Mouse (Mus musculus) thymus, adult 2 months (tissue): ENCODE data around the gene Cers5. TPM values are rescaled to one million over a fixed set of nuclear protein-coding genes. Genes with fewer than 3 reads are reported as not detected.
"Not testable (repeated sequence)": the region's sequence is repeated elsewhere in the genome, so short reads cannot be mapped to it uniquely, and the experiment has no call there.

ENCODE experiments used
- DNase-seq: peaks from one replicate; pipeline ENCODE4 v3.0.0; 2021
- H3K27ac ChIP-seq: fragments of 200-500 bp; 2 replicates; pipeline ENCODE4 v1.5.1; 2012; ENCODE audit warnings: low read length, control low read depth; ENCODE audit not compliant: control insufficient read depth, insufficient read depth
- H3K27me3 ChIP-seq: fragments of 200-500 bp; 2 replicates; pipeline ENCODE4 v1.6.1; 2012; ENCODE audit warnings: mild to moderate bottlenecking, low read length, moderate library complexity, mixed read lengths; ENCODE audit not compliant: control insufficient read depth, insufficient read depth
- H3K36me3 ChIP-seq: fragments of 200-500 bp; 2 replicates; pipeline ENCODE4 v1.6.1; 2012; ENCODE audit warnings: mild to moderate bottlenecking, low read length, moderate library complexity; ENCODE audit not compliant: control insufficient read depth, insufficient read depth
- H3K4me1 ChIP-seq: fragments of 200-500 bp; replicated peaks from 2 replicates; pipeline ENCODE4 v1.6.1; 2012; ENCODE audit warnings: low read length; ENCODE audit not compliant: control insufficient read depth, insufficient read depth
- H3K4me3 ChIP-seq: fragments of 200-500 bp; 2 replicates; pipeline ENCODE4 v1.5.1; 2012; ENCODE audit warnings: mild to moderate bottlenecking, low read length, control low read depth, moderate library complexity; ENCODE audit not compliant: control insufficient read depth, insufficient read depth
- CTCF ChIP-seq: fragments of 200-500 bp; IDR thresholded peaks from 2 replicates; pipeline ENCODE4 v1.5.1; 2012; ENCODE audit warnings: mild to moderate bottlenecking, control low read depth, low read length, moderate library complexity, borderline replicate concordance; ENCODE audit not compliant: control insufficient read depth, poor library complexity, insufficient read depth; ENCODE audit errors: extremely low read depth
- POLR2A ChIP-seq: fragments of 200-500 bp; IDR thresholded peaks from 2 replicates; pipeline ENCODE4 v1.6.1; 2012; ENCODE audit warnings: mild to moderate bottlenecking, low read length, control low read depth, moderate library complexity; ENCODE audit not compliant: control insufficient read depth, poor library complexity, insufficient read depth; ENCODE audit errors: extremely low read depth
- WGBS: fragments of 180-500 bp; shearing (Covaris S2); methylation state at CpG from one replicate; pipeline ENCODE4 v1.1.7; 2018; 5-methylcytosine and 5-hydroxymethylcytosine counted together
- polyA plus RNA-seq: library from polyadenylated mRNA; depleted of rRNA; stranded (reverse); fragments of >200 nt; gene quantifications from 2 replicates; pipeline ENCODE4 v1.2.3, GENCODE M21; 2012; rRNA removed

The Cers5 gene
- 48.1 and 59.8 TPM in 2 replicates for polyA plus RNA-seq

DNA sequence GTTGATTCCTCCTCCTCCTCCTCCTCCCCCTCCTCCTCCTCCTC lies at the start of gene Cers5:
Gene Cers5 (minus strand): TSS at position 5 of the 44 bp plus-strand sequence.
- not testable (repeated sequence) for H3K36me3 ChIP-seq, H3K4me1 ChIP-seq, DNase-seq, H3K27me3 ChIP-seq
- peak within 1 kb of the TSS; percentile 65 for H3K27ac ChIP-seq
- peak within 1 kb of the TSS; percentile 70 for H3K4me3 ChIP-seq

GRCm38 (mm10) chr15:99819621-99820279 lies 47.1 kb upstream of the Cers5 start:
- TF ChIP-seq POLR2A (no peak), CTCF (no peak)
- no peaks in the 10 kb centered on the region for H3K36me3 ChIP-seq
- 59% methylated on average over 14 of the region's 14 CpGs for WGBS
- no peaks in the 10 kb centered on the region for H3K4me1 ChIP-seq
- H3K27me3 ChIP-seq, result no peaks in the 10 kb centered on the region
- H3K27ac ChIP-seq, result no peak overlapping the region; the same call in 1 of the 2 replicates
- no peak for DNase-seq
- 0 out of 2 replicates have a peak overlapping the region, but pooled peaks have one; percentile 26 for H3K4me3 ChIP-seq

DNA sequence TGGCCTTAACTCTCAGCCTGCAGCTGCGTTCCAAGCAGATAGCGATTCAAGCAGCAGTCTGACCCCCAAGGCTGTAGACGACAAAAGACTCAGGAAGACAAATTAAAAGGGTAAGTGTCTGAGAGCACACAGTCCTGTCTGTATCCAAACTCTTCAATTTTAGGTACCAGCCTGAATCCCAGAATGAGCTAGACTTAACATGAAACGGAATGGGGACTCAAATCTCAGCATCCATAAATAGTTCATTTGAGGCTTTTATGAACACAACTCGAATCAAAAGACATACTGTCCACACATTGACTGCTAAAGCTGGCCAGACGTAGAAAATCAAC lies 46.4 kb upstream of the Cers5 start:
- peak overlapping the region; percentile 14; the same call in 1 of the 2 replicates for H3K4me3 ChIP-seq
- no peak for TF ChIP-seq POLR2A
- TF ChIP-seq CTCF, result no peak
- WGBS, result 80% methylated on average over 6 of the region's 6 CpGs
- no peak for DNase-seq
- peak overlapping the region; percentile 27; the same call in 1 of the 2 replicates for H3K27ac ChIP-seq
- H3K36me3 ChIP-seq, result no peaks in the 10 kb centered on the region
- no peaks in the 10 kb centered on the region for H3K27me3 ChIP-seq
- H3K4me1 ChIP-seq, result no peaks in the 10 kb centered on the region

GRCm38 (mm10) chr15:99818321-99819108 lies 45.8 kb upstream of the Cers5 start:
- WGBS, result 74% methylated on average over 13 of the region's 13 CpGs

GRCm38 (mm10) chr15:99817343-99818235 lies 44.9 kb upstream of the Cers5 start:
- Histone ChIP-seq H3K4me3 (no peak overlapping the region; the same call in 1 of the 2 replicates), H3K27me3 (no peaks in the 10 kb centered on the region), H3K4me1 (no peaks in the 10 kb centered on the region), H3K27ac (peak overlapping the region; percentile 40; the same call in 1 of the 2 replicates), H3K36me3 (no peaks in the 10 kb centered on the region)
- no peak for DNase-seq
- 76% methylated on average over 8 of the region's 8 CpGs for WGBS
- no peak for TF ChIP-seq CTCF
- TF ChIP-seq POLR2A, result no peak

More at GRCm38 (mm10) chr15:99818321-99819108, 45.8 kb upstream of the Cers5 start:
- DNase-seq, result no peak
- Histone ChIP-seq H3K4me1 (no peaks in the 10 kb centered on the region), H3K27ac (peak overlapping the region; percentile 27; the same call in 1 of the 2 replicates), H3K27me3 (no peaks in the 10 kb centered on the region), H3K4me3 (peak overlapping the region; percentile 14; the same call in 1 of the 2 replicates), H3K36me3 (no peaks in the 10 kb centered on the region)
- no peak for TF ChIP-seq POLR2A
- TF ChIP-seq CTCF, result no peak

- TF ChIP-seq POLR2A (no peak), CTCF (no peak)
- no peaks in the 10 kb centered on the region for H3K36me3 ChIP-seq
- no peak overlapping the region for H3K27ac ChIP-seq
- H3K4me3 ChIP-seq, result no peak overlapping the region
- H3K27me3 ChIP-seq, result no peaks in the 10 kb centered on the region
- no peak for DNase-seq
- 94% methylated on average over 4 of the region's 4 CpGs for WGBS
- H3K4me1 ChIP-seq, result no peaks in the 10 kb centered on the region
These were observed 43.3 kb upstream of the Cers5 start for GRCm38 (mm10) chr15:99815999-99816398.
